Mouse (Mus musculus): ENCODE measurements around the gene Parp16. TPM values are rescaled to one million over a fixed set of nuclear protein-coding genes. Genes with fewer than 3 reads are reported as not detected.
A peak's percentile ranks its signal among the peaks of the same experiment; 100 is the strongest.

The Parp16 gene
- polyA plus RNA-seq, 1 experiment from 2014 or later: 11.2 TPM

- WGBS (ENCODE audit: insufficient replicate concordance): 72% methylated on average over 8 of the region's 8 CpGs
- Histone ChIP-seq H3K9me3 (replicated peaks; ENCODE audit: control insufficient read depth, low read length) (no peaks in the 10 kb centered on the region), H3K27me3 (ENCODE audit: control insufficient read depth, insufficient read depth, low read depth, low read length) (no peaks in the 10 kb centered on the region), H3K4me2 (ENCODE audit: low read depth, low read length) (no peak overlapping the region), H3K9ac (ENCODE audit: low read depth, low read length) (no peak overlapping the region), H3K4me3 (ENCODE audit: low read depth, low read length) (no peak overlapping the region), H3K4me1 (ENCODE audit: control insufficient read depth, low read depth, low read length) (peaks cover 5% of the 10 kb centered on the region), H3K27ac (ENCODE audit: low read length) (no peak overlapping the region), H3K36me3 (ENCODE audit: control insufficient read depth, insufficient read depth) (peaks cover 5% of the 10 kb centered on the region; the same call in 1 of the 2 replicates)
- ATAC-seq (ENCODE audit: low read depth): no peak
Measured at GRCm38 (mm10) chr9:65231284-65231683, 36.1 kb downstream of the Parp16 start.

GRCm38 (mm10) chr9:65233243-65233985 lies 38.3 kb downstream of the Parp16 start:
- Histone ChIP-seq H3K4me3 (ENCODE audit: low read depth, low read length) (no peak overlapping the region), H3K27ac (ENCODE audit: low read length) (peak overlapping the region; percentile 70), H3K4me2 (ENCODE audit: low read depth, low read length) (no peak overlapping the region), H3K9me3 (replicated peaks; ENCODE audit: control insufficient read depth, low read length) (no peaks in the 10 kb centered on the region), H3K4me1 (ENCODE audit: control insufficient read depth, low read depth, low read length) (peaks cover 5% of the 10 kb centered on the region), H3K27me3 (ENCODE audit: control insufficient read depth, insufficient read depth, low read depth, low read length) (no peaks in the 10 kb centered on the region), H3K36me3 (ENCODE audit: control insufficient read depth, insufficient read depth) (peaks cover 5% of the 10 kb centered on the region; the same call in 1 of the 2 replicates), H3K9ac (ENCODE audit: low read depth, low read length) (no peak overlapping the region)
- ATAC-seq (ENCODE audit: low read depth): peak; percentile 68
- WGBS (ENCODE audit: insufficient replicate concordance): 71% methylated on average over 9 of the region's 9 CpGs

GRCm38 (mm10) chr9:65234734-65235133 lies 39.6 kb downstream of the Parp16 start:
- Histone ChIP-seq H3K9ac (ENCODE audit: low read depth, low read length) (no peak overlapping the region), H3K27me3 (ENCODE audit: control insufficient read depth, insufficient read depth, low read depth, low read length) (no peaks in the 10 kb centered on the region), H3K4me3 (ENCODE audit: low read depth, low read length) (no peak overlapping the region), H3K9me3 (replicated peaks; ENCODE audit: control insufficient read depth, low read length) (no peaks in the 10 kb centered on the region), H3K4me1 (ENCODE audit: control insufficient read depth, low read depth, low read length) (peaks cover 5% of the 10 kb centered on the region), H3K27ac (ENCODE audit: low read length) (no peak overlapping the region), H3K36me3 (ENCODE audit: control insufficient read depth, insufficient read depth) (peaks cover 5% of the 10 kb centered on the region; the same call in 1 of the 2 replicates), H3K4me2 (ENCODE audit: low read depth, low read length) (no peak overlapping the region)
- WGBS (ENCODE audit: insufficient replicate concordance): 73% methylated on average over 3 of the region's 3 CpGs
- no peak for ATAC-seq (ENCODE audit: low read depth)

GRCm38 (mm10) chr9:65235601-65236000 lies 40.4 kb downstream of the Parp16 start:
- Histone ChIP-seq H3K36me3 (ENCODE audit: control insufficient read depth, insufficient read depth) (no peaks in the 10 kb centered on the region), H3K27me3 (ENCODE audit: control insufficient read depth, insufficient read depth, low read depth, low read length) (no peaks in the 10 kb centered on the region), H3K9ac (ENCODE audit: low read depth, low read length) (no peak overlapping the region), H3K4me2 (ENCODE audit: low read depth, low read length) (no peak overlapping the region), H3K9me3 (replicated peaks; ENCODE audit: control insufficient read depth, low read length) (no peaks in the 10 kb centered on the region), H3K4me3 (ENCODE audit: low read depth, low read length) (no peak overlapping the region), H3K27ac (ENCODE audit: low read length) (no peak overlapping the region), H3K4me1 (ENCODE audit: control insufficient read depth, low read depth, low read length) (peaks cover 5% of the 10 kb centered on the region)
- no peak for ATAC-seq (ENCODE audit: low read depth)
- 25% methylated on average over 1 of the region's 1 CpGs for WGBS (ENCODE audit: insufficient replicate concordance)

GRCm38 (mm10) chr9:65237616-65238015 lies 42.5 kb downstream of the Parp16 start:
- Histone ChIP-seq H3K4me1 (ENCODE audit: control insufficient read depth, low read depth, low read length) (peaks cover 5% of the 10 kb centered on the region), H3K27me3 (ENCODE audit: control insufficient read depth, insufficient read depth, low read depth, low read length) (no peaks in the 10 kb centered on the region), H3K9ac (ENCODE audit: low read depth, low read length) (no peak overlapping the region), H3K4me2 (ENCODE audit: low read depth, low read length) (no peak overlapping the region), H3K27ac (ENCODE audit: low read length) (no peak overlapping the region), H3K4me3 (ENCODE audit: low read depth, low read length) (no peak overlapping the region), H3K36me3 (ENCODE audit: control insufficient read depth, insufficient read depth) (no peaks in the 10 kb centered on the region), H3K9me3 (replicated peaks; ENCODE audit: control insufficient read depth, low read length) (no peaks in the 10 kb centered on the region)
- ATAC-seq (ENCODE audit: low read depth): no peak
- WGBS (ENCODE audit: insufficient replicate concordance): 69% methylated on average over 11 of the region's 11 CpGs

GRCm38 (mm10) chr9:65238191-65238760 lies 43.1 kb downstream of the Parp16 start:
- 70% methylated on average over 13 of the region's 13 CpGs for WGBS (ENCODE audit: insufficient replicate concordance)
- Histone ChIP-seq H3K4me1 (ENCODE audit: control insufficient read depth, low read depth, low read length) (peaks cover 5% of the 10 kb centered on the region), H3K9me3 (replicated peaks; ENCODE audit: control insufficient read depth, low read length) (no peaks in the 10 kb centered on the region), H3K4me3 (ENCODE audit: low read depth, low read length) (no peak overlapping the region), H3K27me3 (ENCODE audit: control insufficient read depth, insufficient read depth, low read depth, low read length) (no peaks in the 10 kb centered on the region), H3K36me3 (ENCODE audit: control insufficient read depth, insufficient read depth) (no peaks in the 10 kb centered on the region), H3K4me2 (ENCODE audit: low read depth, low read length) (no peak overlapping the region), H3K27ac (ENCODE audit: low read length) (no peak overlapping the region), H3K9ac (ENCODE audit: low read depth, low read length) (no peak overlapping the region)
- no peak for ATAC-seq (ENCODE audit: low read depth)

- Histone ChIP-seq H3K4me3 (ENCODE audit: low read depth, low read length) (no peak overlapping the region), H3K27ac (ENCODE audit: low read length) (no peak overlapping the region), H3K27me3 (ENCODE audit: control insufficient read depth, insufficient read depth, low read depth, low read length) (no peaks in the 10 kb centered on the region), H3K9ac (ENCODE audit: low read depth, low read length) (no peak overlapping the region), H3K4me2 (ENCODE audit: low read depth, low read length) (no peak overlapping the region), H3K4me1 (ENCODE audit: control insufficient read depth, low read depth, low read length) (peaks cover 3% of the 10 kb centered on the region), H3K9me3 (replicated peaks; ENCODE audit: control insufficient read depth, low read length) (no peaks in the 10 kb centered on the region), H3K36me3 (ENCODE audit: control insufficient read depth, insufficient read depth) (no peaks in the 10 kb centered on the region)
- 71% methylated on average over 4 of the region's 4 CpGs for WGBS (ENCODE audit: insufficient replicate concordance)
- ATAC-seq (ENCODE audit: low read depth): no peak
Measured at GRCm38 (mm10) chr9:65239176-65239575, 44.0 kb downstream of the Parp16 start.

- H3K27me3 ChIP-seq (ENCODE audit: control insufficient read depth, insufficient read depth, low read depth, low read length): no peaks in the 10 kb centered on the region
- no peaks in the 10 kb centered on the region for H3K9me3 ChIP-seq (replicated peaks; ENCODE audit: control insufficient read depth, low read length)
- H3K4me1 ChIP-seq (ENCODE audit: control insufficient read depth, low read depth, low read length): peaks cover 8% of the 10 kb centered on the region
- H3K4me3 ChIP-seq (ENCODE audit: low read depth, low read length): no peak overlapping the region
- 80% methylated on average over 5 of the region's 5 CpGs for WGBS (ENCODE audit: insufficient replicate concordance)
- no peak overlapping the region for H3K4me2 ChIP-seq (ENCODE audit: low read depth, low read length)
- H3K36me3 ChIP-seq (ENCODE audit: control insufficient read depth, insufficient read depth): no peaks in the 10 kb centered on the region
- no peak overlapping the region for H3K9ac ChIP-seq (ENCODE audit: low read depth, low read length)
- no peak for ATAC-seq (ENCODE audit: low read depth)
- H3K27ac ChIP-seq (ENCODE audit: low read length): no peak overlapping the region
Measured at GRCm38 (mm10) chr9:65239731-65240130, 44.6 kb downstream of the Parp16 start.

- ATAC-seq (ENCODE audit: low read depth): no peak
- no peaks in the 10 kb centered on the region for H3K36me3 ChIP-seq (ENCODE audit: control insufficient read depth, insufficient read depth)
- WGBS (ENCODE audit: insufficient replicate concordance): 90% methylated on average over 3 of the region's 3 CpGs
- H3K9me3 ChIP-seq (replicated peaks; ENCODE audit: control insufficient read depth, low read length): no peaks in the 10 kb centered on the region
- H3K4me1 ChIP-seq (ENCODE audit: control insufficient read depth, low read depth, low read length): peaks cover 8% of the 10 kb centered on the region
- H3K4me2 ChIP-seq (ENCODE audit: low read depth, low read length): no peak overlapping the region
- no peak overlapping the region for H3K27ac ChIP-seq (ENCODE audit: low read length)
- no peak overlapping the region for H3K4me3 ChIP-seq (ENCODE audit: low read depth, low read length)
- no peak overlapping the region for H3K9ac ChIP-seq (ENCODE audit: low read depth, low read length)
- no peaks in the 10 kb centered on the region for H3K27me3 ChIP-seq (ENCODE audit: control insufficient read depth, insufficient read depth, low read depth, low read length)
Measured at GRCm38 (mm10) chr9:65240587-65240986, 45.4 kb downstream of the Parp16 start.

Data from liver, embryonic 16.5 days (tissue).